Mouse (Mus musculus) right cerebral cortex, postnatal 4 days (tissue): Measurements from ENCODE around the gene Kat14.

Experiments used
- DNase-seq: peaks from one replicate; pipeline ENCODE4 v3.0.0-alpha.2; 2022

Gene Kat14

DNA sequence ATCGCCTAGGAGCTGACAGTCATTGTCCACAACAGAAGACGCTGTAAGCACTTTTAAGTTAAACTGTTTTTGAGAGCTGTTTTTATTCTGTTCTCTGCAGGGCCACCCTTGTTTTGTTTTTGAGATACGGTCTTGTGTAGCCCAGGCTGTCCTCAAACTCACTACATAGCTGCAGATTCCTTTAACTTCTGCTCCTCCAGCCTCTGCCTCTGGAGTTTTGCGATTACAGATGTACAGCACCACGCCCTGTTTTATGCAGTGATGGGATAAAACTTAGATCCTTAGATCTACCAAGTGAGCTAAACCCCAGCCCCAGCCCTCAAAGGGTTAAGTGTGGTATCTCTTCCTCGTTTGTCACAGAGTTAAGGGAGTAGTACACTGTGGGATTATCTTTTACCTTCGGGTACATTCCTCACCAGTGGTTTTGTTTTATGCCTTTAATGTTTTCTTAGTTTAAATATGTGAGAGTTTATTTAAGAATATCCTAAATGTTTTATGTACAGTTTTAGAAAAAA, 13.9 kb downstream of the Kat14 start:
- no peak for DNase-seq

DNA sequence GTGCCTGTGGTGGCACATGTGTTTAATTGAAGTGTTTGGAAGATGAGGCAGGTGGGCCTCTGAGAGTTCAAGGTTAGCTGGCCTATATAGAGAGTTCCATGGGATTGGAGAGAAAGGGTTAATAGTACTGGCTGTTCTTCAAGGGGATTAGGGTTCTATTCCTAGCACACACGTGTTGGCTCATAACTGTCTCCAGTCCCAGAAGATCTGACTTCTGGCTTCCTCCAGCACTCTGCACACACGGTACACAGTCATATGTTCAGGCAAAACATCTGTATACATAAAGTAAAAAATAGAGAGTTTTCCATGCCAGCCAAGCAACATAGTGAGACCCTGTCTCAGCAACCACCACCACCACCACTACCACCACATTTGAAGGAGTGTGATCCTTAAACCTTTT, 17.5 kb downstream of the Kat14 start:
- no peak for DNase-seq

DNA sequence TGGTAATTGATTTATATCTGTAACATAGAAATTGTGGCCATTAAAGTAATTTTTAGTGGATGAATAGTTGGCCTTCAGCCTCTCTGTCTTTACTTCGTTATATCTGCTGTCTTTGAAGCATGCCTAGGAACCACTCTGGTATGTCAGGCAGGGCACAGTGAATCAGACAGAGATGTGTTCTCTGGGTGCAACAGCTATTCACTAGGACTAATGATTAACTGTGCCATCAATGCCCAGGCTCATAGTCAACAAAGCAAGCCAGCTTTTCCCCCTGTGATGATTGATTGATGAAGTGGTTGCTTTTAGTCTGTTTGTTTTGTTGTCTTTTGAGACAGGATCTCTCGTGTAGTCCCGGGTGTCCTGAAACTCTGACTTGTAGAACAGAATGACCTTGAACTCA, 19.6 kb downstream of the Kat14 start:
- DNase-seq, result no peak

DNA sequence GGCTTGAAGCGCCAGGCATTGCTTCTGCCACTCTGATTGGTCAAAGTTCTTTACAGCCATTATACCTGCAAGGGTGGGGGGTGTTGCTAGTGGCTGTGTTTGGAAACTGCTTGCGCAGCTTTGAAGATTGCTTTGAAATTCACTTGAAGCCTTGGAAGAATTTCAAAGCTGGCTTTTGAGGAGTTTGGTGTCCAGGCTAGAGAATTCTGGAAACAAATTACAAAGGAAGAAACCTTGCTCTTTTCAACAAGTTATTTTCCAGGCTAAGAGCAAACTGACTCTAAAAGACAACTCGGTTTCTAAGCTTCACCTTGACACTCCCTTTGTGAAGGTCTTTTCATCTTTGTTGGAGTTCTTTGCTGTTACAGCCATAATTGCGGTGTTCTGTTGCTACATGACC, 30.7 kb downstream of the Kat14 start:
- no peak for DNase-seq

DNA sequence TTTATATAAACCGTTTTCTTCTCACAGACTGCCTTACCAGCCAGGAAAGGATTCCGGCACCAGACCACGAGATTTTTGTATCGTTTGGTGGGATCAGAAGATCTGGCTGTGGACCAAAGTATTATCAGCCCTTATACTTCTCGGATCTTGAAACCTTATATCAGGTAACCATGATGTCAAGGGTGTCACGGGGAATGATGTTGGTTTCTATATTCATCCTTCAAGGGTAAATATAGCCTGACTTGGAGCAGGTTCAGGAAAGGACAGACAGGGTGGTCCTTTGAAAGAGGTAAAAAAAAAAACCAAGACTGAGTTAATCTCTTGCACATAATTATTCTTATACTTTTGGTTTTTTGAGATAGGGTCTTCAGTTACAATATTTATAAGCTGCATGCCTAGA, 31.9 kb downstream of the Kat14 start:
- DNase-seq, result no peak

DNA sequence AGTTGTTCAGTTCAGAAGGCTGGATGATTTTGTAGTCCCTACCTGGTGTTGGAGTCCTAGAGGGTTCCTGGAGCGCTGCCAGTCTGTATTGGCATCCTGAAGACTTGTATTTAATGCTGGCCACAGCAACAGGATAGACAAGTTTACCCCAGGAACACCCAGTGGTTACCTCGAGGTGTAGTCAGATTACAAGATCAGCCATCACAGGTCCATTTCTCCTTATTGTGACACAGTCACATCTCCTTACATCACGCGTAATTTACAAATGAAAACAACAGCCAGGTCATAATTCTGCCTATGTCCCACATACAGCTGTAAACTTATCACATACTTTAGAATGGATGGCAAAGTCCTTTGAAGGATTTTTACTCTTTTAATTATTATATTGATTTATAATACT, 40.3 kb downstream of the Kat14 start:
- no peak for DNase-seq

DNA sequence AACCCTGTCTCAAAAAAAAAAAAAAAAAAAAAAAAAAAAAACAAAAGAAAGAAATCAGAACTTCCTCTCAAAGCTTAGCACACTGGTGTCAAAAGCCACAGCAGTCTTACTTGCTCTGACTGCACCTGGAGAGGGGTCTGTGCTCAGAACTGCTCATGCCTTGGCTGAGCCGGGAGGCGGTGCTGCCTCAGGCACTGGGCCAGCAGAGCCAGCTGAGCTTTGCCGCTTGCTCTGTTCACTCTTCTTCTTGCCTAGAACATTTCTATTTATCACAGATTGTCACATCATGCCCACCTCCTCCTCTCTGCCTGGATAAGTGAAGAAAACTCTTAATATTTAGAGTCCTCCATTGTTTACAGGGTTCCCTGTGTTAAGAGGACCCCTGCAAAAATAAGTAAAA, 41.8 kb downstream of the Kat14 start:
- DNase-seq, result peak; percentile 12

DNA sequence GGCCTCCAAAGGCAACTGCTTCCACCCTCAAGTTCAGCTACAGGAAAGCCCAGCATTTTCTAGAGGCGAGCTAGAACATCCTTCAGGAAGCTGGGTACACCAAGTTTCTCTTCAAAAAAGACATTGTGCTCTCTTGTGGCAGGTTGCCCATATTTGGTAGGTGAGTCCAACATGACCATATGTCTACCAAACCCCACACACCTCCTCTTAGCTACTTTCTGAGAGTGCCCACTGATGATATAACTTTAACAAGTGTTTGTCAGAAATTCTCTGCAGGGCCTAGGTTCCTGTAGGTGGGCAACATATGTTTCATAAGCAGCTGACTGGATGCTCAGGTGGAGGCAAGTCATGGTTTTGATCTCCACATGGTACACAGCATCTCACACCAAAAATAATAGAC, 45.9 kb downstream of the Kat14 start:
- no peak for DNase-seq

DNA sequence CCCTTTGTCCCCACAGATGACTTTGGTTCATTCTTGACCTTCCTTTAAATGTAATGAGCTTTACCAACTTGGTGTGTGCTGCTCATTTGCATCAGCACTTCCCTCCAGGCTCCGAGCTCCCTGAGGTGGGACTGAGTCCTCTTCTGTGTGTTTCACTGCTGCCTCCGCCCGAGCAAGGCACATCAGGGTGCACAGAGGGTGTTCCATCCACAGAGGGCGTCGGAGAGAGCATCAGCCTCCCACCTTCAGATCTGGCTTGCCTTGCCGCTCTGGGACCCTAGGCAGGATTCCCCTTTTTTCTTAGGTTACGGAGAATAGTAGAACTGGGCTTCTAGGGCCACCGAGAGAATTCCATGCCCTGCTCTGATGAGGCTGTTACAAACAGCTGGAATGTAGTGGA, 48.1 kb downstream of the Kat14 start:
- no peak for DNase-seq

DNA sequence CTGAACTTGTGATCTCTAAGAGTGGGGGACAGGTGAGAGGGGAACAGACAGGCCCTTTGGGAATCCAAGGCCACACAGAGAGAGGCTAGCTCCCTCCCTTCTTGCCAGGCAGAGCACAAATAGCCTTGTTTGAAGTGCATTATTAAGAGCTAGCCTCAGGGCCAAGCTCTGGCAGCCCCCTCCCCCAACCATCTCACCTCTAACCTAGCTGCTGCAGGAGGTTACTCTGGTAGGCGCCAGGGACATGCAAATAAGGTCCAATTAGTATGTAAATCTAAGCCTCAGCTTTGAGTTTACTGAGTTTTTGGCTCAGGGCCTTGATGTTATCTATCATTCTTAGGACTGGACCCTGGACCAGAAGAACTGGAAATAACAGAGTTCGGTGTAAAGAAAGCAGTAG, 49.3 kb downstream of the Kat14 start:
- DNase-seq, result no peak

DNA sequence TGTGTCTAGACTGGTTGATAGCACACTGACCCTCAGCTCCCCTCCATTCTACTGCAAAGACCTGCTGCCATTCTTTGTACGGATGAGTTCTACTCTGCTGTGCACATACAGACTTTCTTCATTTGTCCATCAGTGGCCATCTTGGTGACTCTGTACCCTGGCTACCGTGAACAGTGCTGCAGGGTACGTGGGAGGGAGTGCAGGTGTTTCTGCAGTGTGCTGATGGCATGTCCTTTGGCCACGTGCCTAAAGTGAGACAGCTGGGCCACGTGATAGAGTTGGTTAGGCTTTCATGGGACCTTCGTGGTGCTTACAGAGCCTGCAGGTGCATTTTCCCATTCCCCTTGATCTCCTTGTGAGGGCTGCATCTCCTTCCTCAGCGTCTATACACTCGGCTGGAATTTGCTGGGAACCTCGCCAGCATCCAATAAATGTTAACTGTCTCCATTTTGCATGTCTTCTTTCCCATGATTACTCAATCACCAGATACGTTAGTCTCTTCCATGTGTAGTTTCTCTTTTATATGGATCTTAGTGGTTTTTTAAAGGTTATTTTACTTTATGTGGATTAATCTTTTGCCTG, 53.4 kb downstream of the Kat14 start:
- no peak for DNase-seq

DNA sequence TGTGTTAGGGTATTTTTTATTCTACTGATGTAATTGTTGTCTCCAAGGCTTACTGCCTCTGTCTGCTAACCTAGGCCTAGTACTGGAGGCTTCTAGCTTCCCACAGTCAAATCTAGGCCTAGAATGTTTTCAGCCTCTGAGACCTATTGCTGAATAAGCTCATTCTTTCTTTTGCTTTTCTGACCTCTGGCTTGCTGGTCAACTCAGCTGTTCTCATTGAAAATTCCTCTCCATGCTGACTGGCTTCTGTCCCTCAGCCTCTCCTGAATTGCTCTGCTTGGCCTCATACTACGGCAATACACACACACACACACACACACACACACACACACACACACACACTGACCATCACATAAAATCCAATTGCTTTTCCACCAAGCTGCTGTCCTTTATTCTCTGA, 57.0 kb downstream of the Kat14 start:
- no peak for DNase-seq

DNA sequence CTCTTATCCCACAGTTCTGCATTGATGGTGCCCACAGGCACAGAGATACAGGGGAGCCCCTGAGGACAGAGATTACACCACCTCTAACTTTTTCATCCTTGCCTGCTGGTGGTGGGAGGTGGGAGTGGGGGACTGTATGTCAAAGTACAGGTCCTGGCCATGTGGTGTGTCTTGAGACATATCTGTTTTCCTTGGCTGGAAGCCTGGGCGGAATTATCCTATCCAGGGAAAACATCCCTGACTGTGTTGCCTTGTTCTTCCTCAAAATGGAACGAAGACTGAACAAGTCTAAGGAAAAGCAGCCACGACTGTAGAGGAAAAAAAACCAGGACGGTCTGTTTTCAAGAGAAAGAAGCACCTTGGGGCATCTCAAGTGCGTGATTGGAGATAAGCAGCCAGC, 59.1 kb downstream of the Kat14 start:
- no peak for DNase-seq

DNA sequence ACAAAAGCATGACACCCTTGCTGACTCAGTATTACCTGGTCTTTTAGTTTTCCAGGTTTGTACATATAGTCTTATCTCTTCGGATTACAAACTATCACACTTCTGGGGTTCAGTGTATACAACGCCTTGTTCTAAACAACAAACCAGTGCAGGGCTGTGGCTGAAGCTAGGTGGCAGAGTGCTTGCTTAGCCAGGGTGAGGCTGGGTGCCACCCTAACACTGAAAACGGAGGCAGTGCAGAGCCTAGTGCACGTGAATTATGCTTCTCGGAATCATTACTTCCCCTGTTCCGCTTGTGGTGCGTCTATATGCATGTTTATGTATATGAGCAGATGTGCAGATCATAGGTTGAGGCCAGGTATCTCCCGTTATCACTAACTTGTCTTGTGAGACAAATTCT, 59.9 kb downstream of the Kat14 start:
- no peak for DNase-seq

DNA sequence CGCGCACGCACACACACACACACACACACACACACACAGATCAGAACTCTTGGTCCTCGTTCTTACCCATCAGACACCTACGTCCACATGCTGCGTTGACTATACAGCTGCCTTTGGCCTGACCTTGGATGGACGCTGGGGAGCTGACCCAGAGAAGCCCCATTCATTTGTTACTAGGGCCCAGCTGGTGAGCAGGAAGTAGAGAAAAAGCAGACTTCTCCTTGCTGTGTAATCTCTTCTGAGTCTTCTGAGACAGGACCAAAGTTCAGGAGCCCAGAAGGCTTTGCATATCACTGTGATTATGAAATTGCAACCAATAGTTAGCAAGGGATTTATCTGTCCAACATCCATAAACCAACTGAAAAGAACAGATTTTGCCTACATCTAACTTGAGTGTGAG, 60.4 kb downstream of the Kat14 start:
- no peak for DNase-seq

DNA sequence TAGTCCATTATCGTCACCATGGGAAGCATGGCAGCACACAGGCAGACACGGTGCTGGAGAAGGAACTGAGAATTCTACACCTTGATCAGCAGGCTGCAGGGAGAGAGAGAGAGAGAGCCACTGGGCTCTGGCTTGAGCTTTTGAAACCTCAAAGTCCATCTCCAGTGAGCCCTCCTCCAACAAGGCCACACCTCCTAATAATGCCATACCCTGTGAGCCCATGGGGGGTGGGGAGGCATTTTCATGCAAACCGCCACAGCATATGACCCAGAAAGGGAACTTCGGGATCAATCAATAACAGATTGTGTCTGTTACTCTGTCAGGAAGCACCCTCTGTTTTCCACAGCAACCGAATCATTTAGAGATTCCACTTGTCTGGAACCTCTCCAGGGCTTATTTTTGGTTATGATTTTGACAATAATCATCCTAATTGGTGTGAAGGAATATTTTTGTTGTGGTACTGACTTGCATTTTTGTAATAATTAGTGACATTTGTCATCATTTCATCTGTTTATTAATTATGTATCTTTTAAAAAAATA, 62.6 kb downstream of the Kat14 start:
- no peak for DNase-seq

DNA sequence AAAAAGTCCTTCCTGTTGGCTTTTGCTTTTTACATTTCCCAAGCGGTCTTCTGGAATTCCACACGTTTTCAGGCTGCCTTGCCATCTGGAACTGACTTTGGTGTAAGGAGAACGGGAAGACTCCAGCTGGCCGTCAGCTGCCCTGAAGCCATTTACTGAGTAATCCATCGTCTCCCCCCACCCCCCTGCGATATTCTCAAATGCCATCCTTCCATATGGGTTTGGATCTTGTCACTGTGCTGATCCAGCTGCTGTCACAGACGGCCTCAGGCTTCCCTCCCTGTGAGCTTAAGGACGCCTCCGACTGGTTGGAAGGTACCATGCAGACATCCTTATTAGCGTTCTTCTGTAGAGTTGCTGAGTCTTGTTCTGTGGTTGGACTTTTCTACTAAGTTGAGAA, 66.9 kb downstream of the Kat14 start:
- DNase-seq, result no peak

DNA sequence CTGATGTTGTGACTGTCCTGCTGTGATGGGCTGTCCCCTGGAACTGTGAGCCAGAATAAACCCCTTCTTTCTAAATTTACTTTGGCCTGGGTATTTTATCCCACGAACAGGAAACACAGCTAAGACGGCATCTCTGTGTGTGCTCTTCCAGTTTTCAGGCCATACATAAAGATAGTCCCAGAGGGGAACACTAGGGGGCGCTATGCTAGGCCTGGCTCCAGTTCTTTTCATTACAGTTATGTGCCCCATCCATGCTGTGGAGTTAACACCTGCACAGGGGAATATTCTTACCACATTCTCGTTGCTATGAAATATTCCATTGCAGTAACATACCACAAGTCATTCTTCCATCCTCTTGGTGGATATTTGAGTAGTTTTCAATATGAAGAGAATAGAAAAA, 69.6 kb downstream of the Kat14 start:
- DNase-seq, result no peak

DNA sequence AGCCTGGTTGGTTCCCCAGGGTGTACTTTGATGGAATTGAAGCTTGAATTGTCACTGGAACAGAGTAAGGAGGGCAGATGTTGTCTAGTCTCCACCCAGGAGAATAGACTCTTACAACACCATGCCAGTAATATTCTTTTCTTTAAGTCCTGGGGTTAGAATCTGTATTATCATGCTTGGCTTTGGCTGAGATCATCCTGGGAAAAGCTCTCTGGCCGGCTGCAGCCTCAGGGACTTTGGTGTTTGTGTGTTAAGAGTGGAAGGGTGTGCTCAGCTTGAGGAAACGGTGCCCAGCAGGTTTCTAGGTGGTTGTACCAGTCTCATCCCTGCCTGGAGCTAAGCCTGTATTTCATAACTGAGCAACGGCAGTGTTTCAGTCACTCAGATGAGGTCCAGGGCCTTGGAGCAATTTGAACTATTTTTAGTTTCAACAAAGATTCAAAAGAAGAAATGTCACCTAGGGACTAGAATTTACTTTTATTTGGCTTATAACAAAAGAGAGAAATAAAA, 70.5 kb downstream of the Kat14 start:
- no peak for DNase-seq

DNA sequence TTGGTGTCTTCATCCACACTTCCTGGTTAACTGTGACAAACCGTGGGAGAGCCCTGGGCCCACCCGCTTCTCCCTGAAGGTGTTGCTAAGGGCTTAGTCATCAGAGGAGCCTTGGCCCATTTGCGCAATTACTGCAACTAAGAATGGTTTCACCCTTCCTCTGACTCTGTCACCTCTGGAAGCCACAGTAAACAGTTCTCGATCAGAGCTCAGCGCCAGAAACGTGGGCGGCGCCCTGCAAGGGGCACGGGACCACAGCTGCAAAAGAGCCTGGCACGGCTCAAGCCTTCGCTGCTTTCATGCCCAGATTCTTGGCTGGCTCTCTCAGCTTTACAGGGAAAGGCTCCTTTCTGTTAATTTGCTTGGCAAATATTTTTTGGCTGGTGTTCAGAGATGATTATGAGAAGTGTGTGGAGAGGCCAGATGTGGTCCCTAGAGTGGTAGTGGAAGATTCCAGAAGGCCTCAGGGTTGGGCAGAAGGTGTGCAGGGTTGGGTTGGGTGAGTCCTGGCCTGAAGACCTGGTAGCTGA, 72.7 kb downstream of the Kat14 start:
- no peak for DNase-seq

DNA sequence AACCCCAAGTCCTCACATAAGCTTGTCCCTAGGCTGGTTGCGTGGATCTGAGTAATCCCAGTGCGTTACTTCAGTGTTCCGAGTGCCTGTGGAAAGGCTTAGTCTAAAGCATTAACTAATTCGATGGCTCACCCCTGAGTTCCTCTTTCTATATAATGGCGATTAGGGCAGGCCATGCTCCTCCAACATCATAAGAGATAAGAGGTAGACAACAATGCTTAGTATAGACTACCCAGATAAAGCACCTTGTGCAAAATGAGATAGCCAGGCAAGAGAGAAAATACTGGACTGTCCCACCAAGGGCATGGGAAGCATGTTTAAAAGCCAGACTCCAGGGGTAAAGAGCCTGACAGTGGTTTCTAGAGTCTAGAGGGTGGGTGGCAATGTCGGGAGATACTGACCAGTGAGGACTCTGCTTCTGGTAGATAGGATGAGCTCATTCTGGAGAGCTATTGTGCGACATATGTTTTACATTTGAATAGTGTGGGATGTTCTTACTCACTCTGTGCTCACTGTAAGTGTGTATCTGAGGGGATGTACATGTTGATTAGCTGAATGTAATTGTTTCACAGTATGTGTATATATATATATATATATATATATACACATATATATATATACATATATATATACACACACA, 77.7 kb downstream of the Kat14 start:
- no peak for DNase-seq

DNA sequence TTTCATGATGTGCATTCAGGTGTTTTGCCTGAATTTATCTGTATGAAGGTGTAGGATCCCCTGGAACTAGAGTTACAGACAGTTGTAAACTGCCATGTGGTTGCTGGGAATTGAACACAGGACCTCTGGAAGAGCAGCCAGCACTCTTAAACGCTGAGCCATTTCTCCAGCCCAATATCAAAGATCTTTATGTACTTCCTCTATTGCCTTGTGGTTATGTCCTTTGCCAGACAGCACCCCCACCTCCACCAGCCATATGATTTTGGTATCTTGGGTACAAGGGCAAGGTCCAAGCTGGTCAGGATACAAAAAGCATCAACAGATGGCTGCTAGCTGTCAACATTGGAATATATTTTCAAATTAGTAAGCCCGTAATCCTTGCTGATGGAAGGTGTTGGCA, 81.6 kb downstream of the Kat14 start:
- DNase-seq, result no peak

DNA sequence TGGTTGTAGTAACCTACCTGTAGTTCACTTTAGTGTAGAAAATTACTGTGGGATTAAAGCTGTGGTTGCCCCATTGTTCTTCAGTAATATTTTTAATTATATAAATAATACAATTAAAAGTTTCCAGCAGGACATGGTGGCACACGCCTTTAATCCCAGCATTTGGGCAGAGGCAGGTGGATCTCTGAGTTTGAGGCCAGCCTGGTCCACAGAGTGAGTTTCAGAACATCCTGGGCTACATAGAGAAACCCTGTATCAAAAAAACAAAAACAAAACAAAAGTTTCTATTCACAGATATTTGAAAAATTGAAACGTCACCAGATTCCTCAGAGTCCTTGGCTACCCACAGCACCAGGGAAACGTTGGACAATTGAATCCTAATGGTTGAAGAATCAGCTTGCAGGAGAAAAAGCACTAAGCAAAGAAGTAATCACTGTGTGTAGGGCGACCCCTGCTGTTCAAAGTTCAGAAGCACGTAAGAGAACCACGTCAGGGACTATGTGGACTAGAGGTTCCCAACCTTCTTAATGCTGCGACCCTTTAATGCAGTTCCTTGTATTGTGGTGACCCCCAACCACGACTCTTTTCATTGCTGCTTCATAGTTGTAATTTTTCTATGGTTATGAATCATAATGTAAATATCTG, 83.7 kb downstream of the Kat14 start:
- DNase-seq, result peak; percentile 76
